Mouse (Mus musculus) forebrain, postnatal 0 days (tissue): ENCODE measurements around the gene Ankrd36. TPM values are rescaled to one million over a fixed set of nuclear protein-coding genes. Genes with fewer than 3 reads are reported as not detected.

Experiments
- ATAC-seq: fragments of 200-750 bp; cut with Nextera tagmentation; 2 replicates; pipeline ENCODE4 v1.8.0; 2017; ENCODE audit warnings: mild to moderate bottlenecking, moderate library complexity
- DNase-seq: peaks from one replicate; pipeline ENCODE4 v3.0.0-alpha.2; 2015
- H3K27ac ChIP-seq: fragments of 300-500 bp; sonication (generic); 2 replicates; pipeline ENCODE4 v1.5.1; 2014; ENCODE audit warnings: low read depth, mild to moderate bottlenecking, antibody characterized with exemption, low read length, moderate library complexity, mixed read lengths
- H3K27me3 ChIP-seq: fragments of 300-500 bp; sonication (generic); 2 replicates; pipeline ENCODE4 v1.6.1; 2014; ENCODE audit warnings: mild to moderate bottlenecking, low read length, mixed read lengths; ENCODE audit not compliant: insufficient read depth
- H3K36me3 ChIP-seq: fragments of 300-500 bp; sonication (generic); 2 replicates; pipeline ENCODE4 v1.6.1; 2014; ENCODE audit warnings: mild to moderate bottlenecking, moderate library complexity; ENCODE audit not compliant: insufficient read depth
- H3K4me1 ChIP-seq: fragments of 300-500 bp; sonication (generic); 2 replicates; pipeline ENCODE4 v1.6.1; 2014; ENCODE audit warnings: antibody characterized with exemption; ENCODE audit not compliant: insufficient read depth
- H3K4me2 ChIP-seq: fragments of 300-500 bp; sonication (generic); 2 replicates; pipeline ENCODE4 v1.6.1; 2014; ENCODE audit warnings: low read depth, mild to moderate bottlenecking, moderate library complexity
- H3K4me3 ChIP-seq: fragments of 300-500 bp; sonication (generic); 2 replicates; pipeline ENCODE4 v1.5.1; 2014; ENCODE audit warnings: low read depth, low read length, mixed read lengths
- H3K9ac ChIP-seq: fragments of 300-500 bp; sonication (generic); 2 replicates; pipeline ENCODE4 v1.6.1; 2014; ENCODE audit warnings: mild to moderate bottlenecking
- H3K9me3 ChIP-seq: fragments of 300-500 bp; sonication (generic); 2 replicates; pipeline ENCODE4 v1.6.1; 2016; ENCODE audit warnings: low read length
- CTCF ChIP-seq: sonication (generic); IDR thresholded peaks from 2 replicates; pipeline ENCODE4 v1.5.1; 2016; ENCODE audit warnings: antibody characterized with exemption, control low read depth, low read depth
- whole genome bisulfite sequencing: fragments of 180-500 bp; shearing (Covaris S2); extraction: QIAGEN DNeasy Blood & Tissue Kit; methylation state at CpG from one replicate; pipeline ENCODE4 v1.1.7; 2014; 5-methylcytosine and 5-hydroxymethylcytosine counted together
- polyA plus RNA-seq: library from polyadenylated mRNA; unstranded; fragments of >200 nt; fragmentation: Nextera tagmentation; extraction: Ambion mirVana; gene quantifications from 2 replicates; pipeline ENCODE4 v1.2.1, GENCODE M21; 2015
- total RNA-seq: library from RNA; depleted of rRNA; stranded (reverse); fragments of >200 nt; gene quantifications from 2 replicates; pipeline ENCODE4 v1.2.3, GENCODE M21; 2014

Ankrd36 gene
- total and polyA plus RNA-seq, 2 experiments from 2014 or later: 0.24 TPM; not detected in 1

GRCm38 (mm10) chr11:5545457-5545856 is 24.0 kb upstream of the Ankrd36 start:
- no peak for TF ChIP-seq CTCF
- no peaks in the 10 kb centered on the region for H3K9me3 ChIP-seq

GRCm38 (mm10) chr11:5546693-5547092 is 22.8 kb upstream of the Ankrd36 start:
- no peak for TF ChIP-seq CTCF
- WGBS: 89% methylated on average over 3 of the region's 3 CpGs
- Histone ChIP-seq H3K36me3 (no peaks in the 10 kb centered on the region), H3K4me1 (no peaks in the 10 kb centered on the region), H3K27ac (no peak overlapping the region), H3K9me3 (no peaks in the 10 kb centered on the region), H3K4me3 (no peak overlapping the region), H3K9ac (no peak overlapping the region), H3K4me2 (no peak overlapping the region), H3K27me3 (no peaks in the 10 kb centered on the region)
- DNase-seq (no peak), ATAC-seq (no peak)

More at GRCm38 (mm10) chr11:5545457-5545856, 24.0 kb upstream of the Ankrd36 start:
- WGBS: 80% methylated on average over 4 of the region's 4 CpGs
- DNase-seq (no peak), ATAC-seq (no peak)
- Histone ChIP-seq H3K4me1 (peaks cover 8% of the 10 kb centered on the region; the same call in 1 of the 2 replicates), H3K4me3 (no peak overlapping the region), H3K36me3 (no peaks in the 10 kb centered on the region), H3K27ac (no peak overlapping the region), H3K4me2 (no peak overlapping the region), H3K9ac (no peak overlapping the region), H3K27me3 (no peaks in the 10 kb centered on the region)

GRCm38 (mm10) chr11:5551430-5551829 is 18.1 kb upstream of the Ankrd36 start:
- Histone ChIP-seq H3K9me3 (no peaks in the 10 kb centered on the region), H3K4me1 (no peaks in the 10 kb centered on the region), H3K27ac (no peak overlapping the region), H3K4me2 (no peak overlapping the region), H3K9ac (no peak overlapping the region), H3K4me3 (no peak overlapping the region), H3K27me3 (no peaks in the 10 kb centered on the region), H3K36me3 (no peaks in the 10 kb centered on the region)
- DNase-seq: no peak
- no peak for ATAC-seq
- 90% methylated on average over 5 of the region's 5 CpGs for WGBS
- TF ChIP-seq CTCF: no peak

- WGBS: 75% methylated on average over 1 of the region's 1 CpGs
- Histone ChIP-seq H3K36me3 (no peaks in the 10 kb centered on the region), H3K27ac (no peak overlapping the region), H3K9me3 (no peaks in the 10 kb centered on the region), H3K9ac (no peak overlapping the region), H3K27me3 (no peaks in the 10 kb centered on the region), H3K4me3 (no peak overlapping the region), H3K4me2 (no peak overlapping the region), H3K4me1 (no peaks in the 10 kb centered on the region)
- DNase-seq (no peak), ATAC-seq (no peak)
- TF ChIP-seq CTCF: no peak
Measured at GRCm38 (mm10) chr11:5551931-5552330, 17.6 kb upstream of the Ankrd36 start.

DNA sequence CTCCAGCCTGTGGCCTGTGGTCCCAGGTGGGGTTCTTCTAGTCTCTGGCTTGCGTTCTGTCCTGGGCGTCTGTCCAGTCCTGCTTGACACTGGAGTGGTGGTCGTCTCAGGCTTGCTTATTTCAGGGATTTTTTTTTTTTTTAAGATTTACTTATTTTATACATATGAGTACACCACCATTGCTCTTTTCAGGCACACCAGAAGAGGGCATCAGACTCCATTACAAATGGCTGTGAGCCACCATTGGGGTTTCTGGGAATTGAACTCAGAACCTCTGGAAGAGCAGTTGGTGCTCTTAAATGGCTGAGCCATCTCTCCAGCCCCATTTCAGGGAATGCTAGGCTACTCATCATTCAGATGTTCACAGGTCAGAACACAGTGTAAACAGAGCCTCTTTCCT is 9.2 kb upstream of the Ankrd36 start:
- no peak for TF ChIP-seq CTCF
- DNase-seq: no peak
- Histone ChIP-seq H3K9ac (no peak overlapping the region), H3K27me3 (no peaks in the 10 kb centered on the region), H3K9me3 (no peaks in the 10 kb centered on the region), H3K36me3 (no peaks in the 10 kb centered on the region), H3K4me3 (no peak overlapping the region), H3K4me1 (no peaks in the 10 kb centered on the region), H3K27ac (no peak overlapping the region), H3K4me2 (no peak overlapping the region)
- 76% methylated on average over 3 of the region's 3 CpGs for WGBS
- ATAC-seq: no peak

GRCm38 (mm10) chr11:5562625-5563268 is 6.7 kb upstream of the Ankrd36 start:
- Histone ChIP-seq H3K27me3 (no peaks in the 10 kb centered on the region), H3K9ac (no peak overlapping the region), H3K27ac (no peak overlapping the region), H3K4me1 (no peaks in the 10 kb centered on the region), H3K4me2 (no peak overlapping the region), H3K36me3 (no peaks in the 10 kb centered on the region), H3K9me3 (no peaks in the 10 kb centered on the region), H3K4me3 (no peak overlapping the region)
- 20% methylated on average over 9 of the region's 9 CpGs for WGBS
- peak; percentile 29 for TF ChIP-seq CTCF
- peak; percentile 41 for DNase-seq
- peak; percentile 74 for ATAC-seq

DNA sequence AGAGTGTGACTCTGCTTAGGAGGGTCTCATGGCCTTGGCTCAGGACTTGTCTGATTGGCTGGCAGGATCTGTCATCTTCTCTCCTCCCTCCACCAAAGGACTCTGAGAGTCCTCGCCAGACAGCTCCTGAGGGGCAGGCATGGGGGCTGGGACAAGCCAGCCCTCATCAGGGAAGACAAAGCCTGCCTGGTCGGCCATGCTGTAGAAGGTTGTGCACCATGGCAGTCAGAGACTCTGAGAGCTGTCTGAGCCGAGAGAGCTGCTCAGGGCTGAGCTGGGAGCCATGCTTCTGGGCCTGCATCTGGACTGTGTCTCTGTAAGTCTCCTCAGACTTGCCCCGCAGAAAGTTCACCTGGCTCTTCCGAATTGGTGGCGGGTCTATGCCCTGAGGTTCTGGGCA is 5.6 kb upstream of the Ankrd36 start:
- H3K27ac ChIP-seq: no peak overlapping the region
- H3K9me3 ChIP-seq: no peaks in the 10 kb centered on the region
- no peaks in the 10 kb centered on the region for H3K4me1 ChIP-seq
- no peak overlapping the region for H3K9ac ChIP-seq
- ATAC-seq (no peak), DNase-seq (no peak)
- H3K4me3 ChIP-seq: no peak overlapping the region
- H3K27me3 ChIP-seq: no peaks in the 10 kb centered on the region
- TF ChIP-seq CTCF: no peak
- no peak overlapping the region for H3K4me2 ChIP-seq
- no peaks in the 10 kb centered on the region for H3K36me3 ChIP-seq
- WGBS: 59% methylated on average over 6 of the region's 6 CpGs

GRCm38 (mm10) chr11:5565596-5565995 is 3.9 kb upstream of the Ankrd36 start:
- TF ChIP-seq CTCF: no peak
- no peaks in the 10 kb centered on the region for H3K36me3 ChIP-seq
- no peaks in the 10 kb centered on the region for H3K4me1 ChIP-seq
- no peak overlapping the region for H3K4me2 ChIP-seq
- no peaks in the 10 kb centered on the region for H3K9me3 ChIP-seq
- DNase-seq (no peak), ATAC-seq (no peak)
- no peak overlapping the region for H3K27ac ChIP-seq
- H3K4me3 ChIP-seq: no peak overlapping the region
- WGBS: 74% methylated on average over 3 of the region's 3 CpGs
- H3K9ac ChIP-seq: no peak overlapping the region
- H3K27me3 ChIP-seq: no peaks in the 10 kb centered on the region
